Mouse (Mus musculus) megakaryocyte, embryonic 14.5 days (primary cell): Measurements from ENCODE around the gene Hspb6.

Source experiments
- FLI1 ChIP-seq: IDR thresholded peaks from 2 replicates; pipeline ENCODE4 v1.6.1; 2012; ENCODE audit warnings: low read length, inconsistent platforms, mixed read lengths
- GATA1 ChIP-seq: IDR thresholded peaks from 3 replicates; pipeline ENCODE4 v1.6.1; 2012; ENCODE audit warnings: mixed read lengths, low read length, inconsistent platforms, borderline replicate concordance

- TF ChIP-seq GATA1 (no peak), FLI1 (no peak)
These were observed 53.0 kb downstream of the Hspb6 start for GRCm38 (mm10) chr7:30604944-30605343.
